Mouse (Mus musculus) myocyte (in vitro differentiated cells): ENCODE results near the gene Rundc1.

Experiments
- MYOD1 ChIP-seq, 3 experiments: IDR thresholded peaks; one replicate each; pipeline ENCODE4 v1.6.1; 2011; ENCODE audit warnings: control low read depth in 2 of 3, low read depth in 2 of 3, mild to moderate bottlenecking in 2 of 3, moderate library complexity in 1 of 3; ENCODE audit not compliant: insufficient read length in 2 of 3, control insufficient read depth in 1 of 3
- POLR2A ChIP-seq: IDR thresholded peaks from one replicate; pipeline ENCODE4 v1.6.1; 2011; ENCODE audit warnings: low read depth, mild to moderate bottlenecking, control low read depth, moderate library complexity; ENCODE audit not compliant: insufficient read length

- TF ChIP-seq POLR2A (no peak), MYOD1 (IDR thresholded peaks at IDR 0.05; ENCODE audit: control insufficient read depth in 1 of 3, insufficient read length in 2 of 3, low read depth in 2 of 3) (no peak)
Observed at GRCm38 (mm10) chr11:101470206-101470605, 45.3 kb downstream of the Rundc1 start.
